Mouse (Mus musculus): ENCODE measurements around the gene Gsg1l2.

The Gsg1l2 gene

DNA sequence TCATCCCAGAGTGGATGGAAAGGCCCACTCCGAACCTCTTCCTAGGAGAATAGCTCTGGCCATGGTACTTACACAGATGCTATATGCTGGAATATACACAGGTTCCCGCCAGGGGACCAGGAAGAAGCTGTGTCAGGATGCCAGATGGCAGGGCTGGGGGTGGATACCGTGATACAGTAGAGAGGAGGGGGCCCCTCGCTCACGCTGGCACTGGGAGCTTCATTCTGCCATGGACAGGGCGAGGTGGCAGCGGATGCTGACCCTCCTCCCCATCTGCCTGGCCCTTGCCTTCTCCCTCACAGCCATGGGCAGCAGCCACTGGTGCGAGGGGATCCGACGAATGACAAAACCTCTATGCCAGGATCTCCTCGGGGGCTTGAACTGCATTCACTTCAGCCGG, at the start of gene Gsg1l2:
Gene Gsg1l2 (plus strand): TSS at position 230 of the 400 bp plus-strand sequence.
- no peak for DNase-seq (ENCODE audit: low spot score in 2 of 2)

DNA sequence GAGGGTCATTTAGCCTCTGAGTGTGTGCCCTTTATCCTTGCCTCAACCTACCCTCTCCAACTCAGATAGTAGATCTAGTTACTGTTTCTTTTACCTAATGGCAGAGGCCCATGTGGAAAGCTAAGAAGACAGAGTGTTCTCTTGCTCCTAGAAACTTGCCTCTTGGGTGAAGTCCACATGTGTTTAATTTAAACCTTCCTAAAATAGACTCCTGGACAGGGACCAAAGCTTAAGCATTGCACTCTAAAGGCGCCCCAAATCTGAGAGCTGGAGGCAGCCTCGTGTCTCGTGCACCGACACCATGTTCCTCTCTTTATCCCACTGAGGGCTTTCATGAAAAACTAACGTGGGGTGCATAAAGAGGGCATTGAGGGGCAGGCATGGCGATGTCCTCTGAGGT, 47.3 kb upstream of the Gsg1l2 start:
- no peak for DNase-seq (ENCODE audit: low spot score in 2 of 2)

DNA sequence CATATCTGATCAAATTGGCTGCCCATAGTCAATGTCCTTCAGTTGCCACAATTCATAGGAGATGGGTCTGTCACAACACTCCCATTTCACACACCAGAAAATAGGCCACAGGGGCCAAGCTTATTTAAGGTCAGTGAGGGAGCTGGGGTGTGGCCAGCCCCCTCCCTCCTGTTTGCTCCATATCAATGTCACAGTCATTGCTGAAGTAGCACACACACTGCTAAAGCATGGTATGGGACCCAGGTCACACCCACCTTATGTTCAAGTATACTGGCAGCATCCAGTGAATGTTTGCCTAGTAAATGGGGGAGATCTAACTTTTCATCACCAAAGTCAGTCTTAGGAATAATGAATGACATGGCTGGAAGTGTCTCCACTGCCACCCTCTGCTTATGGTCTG, 45.7 kb upstream of the Gsg1l2 start:
- DNase-seq (ENCODE audit: low spot score in 2 of 2) = no peak

DNA sequence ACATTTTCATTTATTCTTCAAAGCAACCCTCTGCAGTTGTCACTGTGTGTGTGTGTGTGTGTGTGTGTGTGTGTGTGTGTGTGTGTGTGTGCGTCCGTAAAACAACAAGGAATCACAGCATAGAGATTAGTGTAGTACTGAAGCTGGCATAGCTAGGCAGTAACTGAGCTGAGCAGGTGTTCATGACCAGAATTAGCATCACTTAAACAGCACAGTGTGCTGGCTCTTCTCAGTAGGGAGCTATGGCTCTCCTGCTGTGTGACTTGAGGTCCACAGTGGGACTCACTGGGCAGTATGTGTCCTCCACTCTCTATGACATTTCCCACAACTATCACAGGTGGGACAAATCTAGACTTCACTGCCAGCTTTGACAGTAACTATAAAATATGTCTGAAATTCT, 43.4 kb upstream of the Gsg1l2 start:
- DNase-seq (ENCODE audit: low spot score in 2 of 2) = no peak

DNA sequence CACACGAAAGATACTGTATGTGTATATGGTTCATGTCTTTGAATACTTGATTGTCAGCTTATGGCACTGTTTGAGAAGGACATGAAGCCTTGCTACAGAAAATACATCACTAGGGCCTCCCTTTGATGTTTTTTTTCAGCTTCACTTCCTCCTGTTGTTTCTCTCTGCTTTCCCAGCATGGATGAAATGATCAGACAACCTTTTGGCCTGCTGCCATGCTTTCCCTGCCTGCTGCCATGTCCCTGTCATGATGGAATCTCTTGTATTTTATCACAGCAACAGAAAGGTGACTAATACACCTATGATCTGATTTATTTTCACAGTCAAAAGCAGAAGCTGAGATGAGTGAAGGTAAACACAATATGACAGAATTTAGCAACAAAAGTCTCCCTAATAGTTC, 40.7 kb upstream of the Gsg1l2 start:
- DNase-seq (ENCODE audit: low spot score in 2 of 2) = no peak

DNA sequence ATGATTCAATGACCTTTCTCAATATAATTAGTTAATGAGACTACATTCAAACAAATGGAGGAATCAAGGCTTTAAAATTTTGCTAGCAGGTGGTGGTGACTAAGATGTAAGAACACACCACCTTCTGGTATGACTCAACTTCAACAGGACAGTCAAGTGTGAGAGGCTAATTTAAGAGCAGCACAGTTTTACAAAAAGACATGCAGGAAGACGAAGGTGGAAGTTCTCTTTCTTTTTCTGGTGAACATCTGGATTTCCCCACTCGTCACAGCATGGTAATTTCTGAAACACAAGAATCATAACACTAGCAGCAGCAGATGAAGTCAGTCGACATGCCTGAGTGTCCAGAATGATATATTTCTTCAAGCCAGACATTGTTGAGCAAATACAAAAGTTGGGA, 39.8 kb upstream of the Gsg1l2 start:
- DNase-seq (ENCODE audit: low spot score in 2 of 2) = no peak

DNA sequence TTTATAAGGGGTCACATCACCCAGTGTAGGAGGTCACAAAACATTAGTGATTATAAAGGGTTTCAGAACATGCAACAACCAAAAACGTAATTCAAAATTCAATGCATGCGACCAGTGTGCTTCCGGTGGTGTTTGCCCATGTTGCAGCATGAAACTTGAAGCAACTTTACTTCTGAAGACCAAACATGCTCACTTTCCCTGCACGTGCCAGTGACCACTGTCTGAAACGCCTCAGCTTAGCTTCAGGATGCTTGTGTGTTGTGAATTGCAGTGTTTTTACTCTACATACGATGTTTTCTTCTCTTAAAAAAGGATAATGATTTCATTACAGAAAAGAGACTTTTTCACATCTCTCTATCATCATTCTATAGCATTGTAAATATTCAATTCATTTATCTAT, 36.1 kb upstream of the Gsg1l2 start:
- no peak for DNase-seq (ENCODE audit: low spot score in 2 of 2)

DNA sequence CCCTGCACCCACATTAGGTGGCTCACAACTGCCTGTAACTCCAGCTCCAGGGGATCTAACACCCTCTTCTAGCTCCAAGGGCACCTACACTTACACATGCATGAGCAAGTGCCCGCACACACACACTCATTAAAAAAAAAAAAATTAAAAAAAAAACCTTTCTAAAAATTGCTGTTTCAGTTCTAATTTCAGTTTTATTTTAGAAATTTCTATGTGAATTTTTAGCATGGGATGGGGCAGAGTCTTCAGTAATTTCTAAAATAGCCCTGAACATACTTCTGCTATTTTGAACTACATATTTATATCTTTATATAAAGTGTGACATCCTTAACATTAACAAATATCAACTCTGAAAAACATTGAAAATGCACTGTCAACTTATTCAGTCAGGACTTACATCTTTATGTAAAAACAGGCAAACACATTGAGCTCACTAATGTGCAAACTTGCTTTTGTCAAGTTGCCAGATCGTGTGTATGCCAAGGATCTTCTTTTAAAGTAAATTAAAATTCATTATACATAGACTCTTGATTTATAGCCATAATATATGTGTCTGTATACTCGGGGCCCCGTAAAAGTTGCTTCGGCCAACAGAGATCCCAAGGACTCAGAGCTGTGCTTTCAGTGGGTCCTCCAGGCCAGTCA, 35.4 kb upstream of the Gsg1l2 start:
- DNase-seq (ENCODE audit: low spot score in 2 of 2) = no peak

DNA sequence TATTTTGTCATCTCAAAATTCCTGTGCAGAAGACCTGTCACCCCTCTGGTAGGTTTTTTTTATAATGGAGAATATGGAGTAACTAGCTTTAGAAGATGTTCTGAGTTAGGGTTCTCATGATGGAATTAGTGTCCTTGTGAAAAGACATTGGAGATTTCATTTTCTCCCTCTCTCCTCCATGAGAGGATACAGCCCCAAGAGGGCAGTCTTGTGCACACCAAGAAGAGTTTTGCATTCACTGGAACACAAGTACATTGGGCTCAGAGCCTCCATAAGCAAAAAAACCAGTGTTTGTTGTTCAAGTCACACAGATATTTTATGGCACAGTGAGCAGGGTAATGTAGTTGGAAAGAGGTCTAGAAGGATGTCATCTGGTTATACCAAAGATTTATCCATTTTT, 32.8 kb upstream of the Gsg1l2 start:
- no peak for DNase-seq (ENCODE audit: low spot score in 2 of 2)

DNA sequence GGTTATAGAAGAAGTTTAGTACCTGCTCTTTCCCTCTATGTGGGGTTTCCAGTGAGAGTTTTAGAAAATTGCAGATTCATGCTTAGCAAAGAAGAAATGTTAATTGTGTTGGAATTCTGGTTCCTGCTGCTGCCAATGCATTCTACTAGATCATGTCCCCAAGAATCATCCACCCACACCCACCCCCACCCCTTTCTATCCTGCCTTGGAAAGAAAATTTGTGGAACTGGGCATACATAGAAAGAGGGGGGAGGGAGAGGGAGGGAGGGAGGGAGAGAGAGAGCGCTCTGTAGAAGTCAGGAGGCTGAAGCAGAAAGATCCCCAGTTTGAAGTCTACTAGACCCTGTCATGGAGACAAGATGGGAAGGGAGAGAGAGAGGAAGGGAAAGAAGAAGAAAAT, 18.1 kb upstream of the Gsg1l2 start:
- no peak for DNase-seq (ENCODE audit: low spot score in 2 of 2)

DNA sequence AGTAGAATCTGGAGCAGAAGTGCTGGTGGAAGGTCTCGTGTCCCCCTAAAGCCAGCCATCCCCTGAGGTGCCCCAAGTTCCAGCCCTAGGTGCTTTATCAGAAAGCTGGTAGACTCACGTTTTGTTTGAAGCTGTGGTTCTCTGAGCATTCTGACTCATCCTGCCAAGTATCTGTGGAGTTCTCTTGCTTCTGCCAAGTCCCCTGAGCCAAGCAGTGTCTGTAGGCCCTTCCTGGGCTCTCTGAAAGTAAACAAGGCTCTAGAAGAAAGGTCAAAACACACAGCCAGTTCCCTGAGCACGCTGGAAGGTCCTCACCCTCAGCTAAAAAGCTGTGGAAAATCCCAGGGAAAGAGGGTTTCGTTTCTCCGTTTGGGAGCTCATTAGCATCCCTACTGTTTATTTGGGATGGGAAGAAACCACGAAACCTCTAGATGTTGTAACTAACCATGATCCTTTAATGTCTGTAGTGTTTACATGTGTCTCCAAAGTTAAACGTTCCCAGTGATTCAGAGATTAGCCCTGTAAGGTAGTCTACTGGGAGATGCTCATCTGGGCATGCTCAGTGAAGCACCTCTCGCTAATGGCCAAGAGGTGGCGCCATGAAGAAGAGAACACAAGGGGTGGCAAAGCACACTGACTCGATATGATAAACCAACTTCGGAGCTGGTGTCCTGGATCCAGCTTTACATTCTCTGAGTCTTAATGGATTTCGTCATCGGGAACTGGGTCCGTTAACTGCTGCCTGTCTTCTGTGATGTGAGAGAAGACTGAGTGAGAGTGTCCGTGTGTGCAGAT, 16.8 kb upstream of the Gsg1l2 start:
- DNase-seq (ENCODE audit: low spot score in 2 of 2) = no peak

DNA sequence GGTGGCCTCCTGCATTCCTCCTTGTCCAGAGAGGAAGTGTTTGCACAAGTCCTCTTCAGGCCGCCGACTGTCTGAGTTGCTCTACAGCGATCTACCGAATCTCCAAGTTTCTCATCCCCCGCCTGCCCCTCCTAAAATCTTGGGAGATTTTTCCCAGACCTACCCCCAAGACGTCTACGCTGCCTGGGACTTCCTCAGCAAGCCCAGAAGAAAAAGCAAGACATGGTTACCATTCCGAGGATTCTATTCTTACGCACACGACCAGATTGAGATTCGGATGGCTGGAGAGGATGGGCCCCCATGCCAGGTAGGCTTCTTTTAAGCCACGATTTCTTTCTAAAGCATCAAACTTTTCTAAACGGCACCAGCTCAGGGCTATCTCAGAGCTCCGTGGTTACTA, 3.4 kb upstream of the Gsg1l2 start, which contains the start of gene Glp2r:
Gene Glp2r (minus strand): TSS at position 101 of the 400 bp plus-strand sequence.
- DNase-seq (ENCODE audit: low spot score in 2 of 2) = no peak

DNA sequence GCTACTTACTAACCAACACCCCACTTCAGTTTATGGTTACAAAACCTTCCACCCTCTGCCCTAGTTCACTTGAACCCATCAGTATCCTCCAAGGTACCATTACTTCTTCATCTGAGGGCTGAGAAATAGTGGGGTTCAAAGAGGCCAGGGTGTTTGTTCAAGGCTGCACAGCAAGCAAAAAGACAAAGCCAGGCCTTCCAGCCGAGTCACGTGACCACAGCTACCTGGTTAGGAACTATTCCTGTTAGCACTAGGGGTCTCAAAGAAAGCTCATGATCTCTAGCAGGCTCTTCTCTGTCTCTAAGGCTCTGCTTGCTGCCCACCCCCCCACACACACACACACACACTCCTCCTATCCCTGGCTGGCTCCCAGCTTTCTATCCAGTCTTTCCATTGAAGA, 2.7 kb upstream of the Gsg1l2 start:
- no peak for DNase-seq (ENCODE audit: low spot score in 2 of 2)

DNA sequence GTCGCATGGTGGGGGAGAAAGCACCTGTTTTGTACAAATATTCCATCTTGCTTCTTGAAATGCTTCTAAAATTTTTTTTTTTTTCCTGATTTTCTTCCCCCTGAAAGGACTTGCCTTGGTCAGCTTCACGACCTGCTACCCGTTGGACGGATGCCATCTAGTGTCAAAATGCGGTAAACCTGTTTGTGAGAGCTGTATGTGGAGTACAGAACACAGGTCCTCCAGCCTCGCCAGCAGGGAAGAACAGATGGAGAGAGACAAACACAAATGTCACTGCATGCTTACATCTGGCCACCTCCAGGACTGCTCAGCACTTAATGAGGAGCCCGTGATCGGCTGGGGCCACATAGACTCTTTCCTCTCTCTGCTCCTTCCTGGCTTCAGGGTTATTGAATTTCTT, 1.8 kb upstream of the Gsg1l2 start:
- DNase-seq (ENCODE audit: low spot score in 2 of 2) = no peak

DNA sequence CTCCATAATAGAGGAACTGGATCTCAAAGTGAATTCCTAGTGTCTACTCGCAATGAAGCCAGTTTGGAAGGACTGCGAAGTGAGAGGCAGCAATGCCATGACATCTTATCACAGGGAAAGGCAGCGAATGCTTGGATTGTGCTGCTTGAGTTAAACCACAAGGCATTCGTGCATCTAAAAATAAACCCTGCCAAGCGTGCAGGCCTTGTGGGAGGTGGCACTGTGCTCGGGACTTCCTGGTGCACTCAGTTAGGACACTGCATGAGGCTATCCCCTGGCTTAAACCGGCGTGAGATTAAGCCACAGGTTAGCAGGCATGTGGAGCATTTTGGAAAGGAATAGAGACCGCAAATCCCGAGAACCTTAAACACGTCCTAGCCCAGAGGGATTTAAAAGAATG, 15.8 kb downstream of the Gsg1l2 start:
- no peak for DNase-seq (ENCODE audit: low spot score in 2 of 2)

DNA sequence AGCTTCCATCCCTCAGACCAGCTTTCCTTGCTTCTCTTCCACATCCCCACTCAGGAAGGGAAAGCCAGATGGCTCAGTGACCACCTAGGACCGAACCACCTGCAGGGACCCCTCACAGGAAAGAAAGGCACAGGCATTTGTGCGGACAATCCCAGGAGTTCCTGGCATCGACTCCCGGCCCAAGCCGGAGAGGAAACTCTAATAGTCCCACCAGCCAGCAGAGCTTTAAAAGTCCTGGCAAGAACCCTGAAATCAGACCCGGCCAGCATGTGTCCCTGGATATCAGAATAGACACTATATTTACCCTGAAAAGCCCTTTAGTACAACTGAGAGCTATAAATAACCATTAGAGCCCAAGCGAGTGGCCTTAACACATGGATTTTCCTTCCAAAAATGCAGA, 23.5 kb downstream of the Gsg1l2 start, which contains the start of gene Dhrs7c:
Gene Dhrs7c (plus strand): TSS at position 257 of the 400 bp plus-strand sequence.
- DNase-seq (ENCODE audit: low spot score in 2 of 2) = no peak

DNA sequence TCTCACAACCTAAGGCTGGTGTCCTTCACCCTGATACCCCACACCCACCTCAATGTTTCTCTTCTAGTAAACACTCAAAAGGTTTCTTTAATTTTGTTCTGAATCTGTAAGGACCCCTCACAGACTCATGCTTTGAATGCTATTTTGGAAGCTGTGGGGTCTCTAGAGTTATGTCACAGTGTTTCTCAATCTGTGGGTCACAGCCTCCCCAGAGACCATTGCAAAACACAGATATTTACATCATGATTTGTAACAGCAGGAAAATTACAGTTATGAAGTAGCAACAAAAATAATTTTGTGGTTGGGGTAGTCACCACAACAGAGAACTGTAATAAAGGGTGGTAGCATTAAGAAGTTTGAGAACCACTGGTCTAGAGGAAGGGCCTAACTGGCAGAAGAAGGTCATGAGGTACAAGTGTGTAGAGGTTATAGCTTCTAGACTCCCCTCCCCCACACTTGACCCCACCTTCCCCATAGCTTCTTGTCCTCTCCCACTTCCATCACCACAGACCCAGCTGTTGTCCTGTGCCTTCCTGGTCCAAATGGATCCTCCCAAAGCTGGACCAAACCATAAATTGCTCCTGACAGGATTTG, 25.8 kb downstream of the Gsg1l2 start:
- no peak for DNase-seq (ENCODE audit: low spot score in 2 of 2)

DNA sequence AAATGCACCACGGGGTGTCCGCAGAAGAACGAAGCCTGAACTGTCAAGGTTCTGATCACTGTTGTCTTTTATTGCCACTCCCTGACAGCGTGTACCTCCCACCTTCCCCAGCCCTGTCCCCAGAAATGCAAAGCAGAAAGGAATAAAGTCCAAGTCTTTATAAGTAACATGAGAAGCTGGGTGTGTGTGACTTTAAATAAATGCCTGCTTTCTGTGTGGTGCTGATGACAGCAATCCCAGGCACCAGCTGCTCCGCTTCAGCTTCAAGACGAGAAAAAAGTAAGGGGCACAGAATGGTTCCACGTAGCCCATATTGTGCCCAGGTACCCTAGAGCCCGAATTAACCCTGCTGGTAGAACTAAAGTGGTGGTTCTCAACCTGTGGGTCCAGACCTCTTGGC, 26.8 kb downstream of the Gsg1l2 start:
- no peak for DNase-seq (ENCODE audit: low spot score in 2 of 2)

DNA sequence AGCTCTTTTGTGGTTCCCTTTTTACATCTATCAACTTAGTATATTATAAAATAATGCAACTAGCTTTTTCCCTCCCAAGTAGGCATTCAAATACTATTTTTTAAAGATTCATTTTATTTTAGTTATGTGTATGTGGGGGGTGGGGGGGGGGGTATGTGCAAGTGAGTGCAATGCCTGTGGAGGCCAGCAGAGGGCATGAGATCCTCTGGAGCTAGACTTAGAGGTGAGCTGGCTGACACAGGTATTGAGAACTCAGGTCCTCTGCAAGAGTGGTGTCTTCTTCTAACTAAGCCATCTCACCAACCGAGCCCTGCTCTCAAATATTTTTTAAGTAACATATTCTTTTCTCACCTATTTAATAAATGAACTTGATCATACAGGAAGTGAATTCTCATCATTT, 31.1 kb downstream of the Gsg1l2 start:
- no peak for DNase-seq (ENCODE audit: low spot score in 2 of 2)

DNA sequence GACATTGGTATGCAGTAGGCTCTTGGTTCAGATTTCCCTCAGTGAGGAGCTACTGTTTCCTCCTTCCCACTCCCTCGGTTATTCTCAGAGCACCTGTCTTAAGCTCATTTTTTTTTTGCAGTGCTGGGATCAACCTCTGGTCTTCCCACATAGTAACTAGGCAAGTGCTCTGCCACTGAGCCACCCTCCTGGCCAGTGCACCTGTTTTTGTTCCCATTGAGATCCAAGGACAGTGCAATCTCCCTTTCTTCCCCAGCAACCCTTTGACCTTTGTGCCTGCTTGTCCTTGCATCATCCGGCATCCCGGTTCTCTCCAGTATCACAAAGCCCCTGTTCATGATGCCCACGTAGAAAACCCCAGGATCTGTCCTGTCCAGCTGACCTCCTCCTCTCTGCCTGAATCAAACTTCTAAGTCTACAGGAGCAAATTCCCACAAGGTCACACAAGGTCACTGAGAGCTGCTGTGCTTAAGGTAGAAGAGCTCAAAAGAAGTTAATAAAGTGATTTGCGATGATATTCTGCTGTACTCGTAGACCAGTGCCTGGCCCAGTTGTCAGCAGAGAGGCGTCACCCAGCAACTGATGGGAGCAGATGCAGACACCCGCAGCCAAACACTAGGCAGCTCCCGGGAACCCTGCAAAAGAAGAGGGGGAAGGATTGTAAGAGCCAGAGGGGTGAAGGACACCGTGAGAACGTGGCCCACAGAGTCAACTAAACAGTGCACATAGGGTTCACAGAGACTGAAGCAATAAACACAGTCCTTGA, 32.6 kb downstream of the Gsg1l2 start:
- no peak for DNase-seq (ENCODE audit: low spot score in 2 of 2)

DNA sequence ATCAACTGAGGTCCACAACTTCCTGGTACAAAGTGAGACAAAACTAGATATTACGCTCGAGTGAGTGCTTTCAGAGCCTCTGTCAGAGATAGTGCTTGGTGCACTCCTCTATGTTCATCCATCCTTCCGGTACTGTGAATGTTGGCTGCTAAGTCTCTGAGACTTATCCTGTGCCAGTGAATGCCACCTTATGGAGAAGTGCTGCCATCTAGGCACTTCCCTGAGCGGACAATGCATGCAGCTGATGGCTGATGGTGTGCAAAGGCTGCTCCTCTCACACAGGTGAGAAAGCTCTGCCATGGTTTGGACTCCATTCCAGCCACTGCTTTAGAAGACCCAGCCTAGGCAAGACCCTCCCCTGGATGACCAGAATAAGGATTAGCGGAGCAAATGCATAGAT, 33.6 kb downstream of the Gsg1l2 start:
- no peak for DNase-seq (ENCODE audit: low spot score in 2 of 2)

DNA sequence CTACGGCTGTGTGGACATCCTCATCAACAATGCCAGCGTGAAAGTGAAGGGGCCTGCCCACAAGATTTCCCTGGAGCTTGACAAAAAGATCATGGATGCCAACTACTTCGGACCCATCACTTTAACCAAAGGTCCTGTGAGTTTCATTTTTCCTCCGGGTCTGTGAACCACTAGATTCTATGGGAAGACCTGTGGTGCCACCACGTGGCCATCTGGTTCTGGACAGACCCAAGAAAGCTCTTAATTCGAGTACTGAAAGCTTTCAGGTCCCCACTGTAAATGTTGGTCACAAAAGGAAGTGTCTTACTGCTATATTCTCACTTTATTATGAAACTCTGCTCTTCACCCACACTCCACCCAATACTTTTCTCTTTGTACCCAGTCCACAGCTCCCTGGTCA, 37.1 kb downstream of the Gsg1l2 start:
- DNase-seq (ENCODE audit: low spot score in 2 of 2) = no peak
